Mouse (Mus musculus) midbrain, postnatal 0 days (tissue): Measurements from ENCODE around the gene Mfsd10. TPM values are rescaled to one million over a fixed set of nuclear protein-coding genes. Genes with fewer than 3 reads are reported as not detected.

Experiments
- ATAC-seq: fragments of 200-750 bp; cut with Nextera tagmentation; 2 replicates; pipeline ENCODE4 v1.8.0; 2017; ENCODE audit warnings: moderate number of reproducible peaks, mild to moderate bottlenecking, moderate TSS enrichment, moderate library complexity; ENCODE audit not compliant: low FRiP score
- DNase-seq: peaks from one replicate; pipeline ENCODE4 v3.0.0-alpha.2; 2015; ENCODE audit warnings: low spot score
- H3K27ac ChIP-seq: fragments of 300-500 bp; sonication (generic); 2 replicates; pipeline ENCODE4 v1.5.1; 2014; ENCODE audit warnings: low read depth, mild to moderate bottlenecking, low read length, mixed read lengths
- H3K27me3 ChIP-seq: fragments of 300-500 bp; sonication (generic); 2 replicates; pipeline ENCODE4 v1.6.1; 2014; ENCODE audit warnings: low read length, control low read depth, mixed read lengths; ENCODE audit not compliant: insufficient read depth
- H3K36me3 ChIP-seq: fragments of 300-500 bp; sonication (generic); 2 replicates; pipeline ENCODE4 v1.6.1; 2014; ENCODE audit warnings: low read length, control low read depth, mixed read lengths; ENCODE audit not compliant: insufficient read depth
- H3K4me1 ChIP-seq: fragments of 300-500 bp; sonication (generic); 2 replicates; pipeline ENCODE4 v1.6.1; 2014; ENCODE audit warnings: mild to moderate bottlenecking, control low read depth, antibody characterized with exemption, low read length, mixed read lengths; ENCODE audit not compliant: insufficient read depth
- H3K4me2 ChIP-seq: fragments of 300-500 bp; sonication (generic); 2 replicates; pipeline ENCODE4 v1.6.1; 2014; ENCODE audit warnings: low read depth, mild to moderate bottlenecking, low read length, mixed read lengths; ENCODE audit not compliant: poor library complexity, severe bottlenecking
- H3K4me3 ChIP-seq: fragments of 300-500 bp; sonication (generic); 2 replicates; pipeline ENCODE4 v1.5.1; 2014; ENCODE audit warnings: low read depth, mild to moderate bottlenecking, low read length, moderate library complexity
- H3K9ac ChIP-seq: fragments of 300-500 bp; sonication (generic); replicated peaks from 2 replicates; pipeline ENCODE4 v1.6.1; 2014; ENCODE audit warnings: mild to moderate bottlenecking, low read length, moderate library complexity, mixed read lengths; ENCODE audit not compliant: poor library complexity, severe bottlenecking
- H3K9me3 ChIP-seq: fragments of 300-500 bp; sonication (generic); 2 replicates; pipeline ENCODE4 v1.6.1; 2016; ENCODE audit warnings: low read length, control low read depth
- CTCF ChIP-seq: IDR thresholded peaks from 2 replicates; pipeline ENCODE4 v1.5.1; 2016; ENCODE audit warnings: antibody characterized with exemption, mild to moderate bottlenecking
- WGBS: fragments of 180-500 bp; shearing (Covaris S2); extraction: QIAGEN DNeasy Blood & Tissue Kit; methylation state at CpG from one replicate; pipeline ENCODE4 v1.1.7; 2014; 5-methylcytosine and 5-hydroxymethylcytosine counted together
- polyA plus RNA-seq: library from polyadenylated mRNA; unstranded; fragments of >200 nt; fragmentation: Nextera tagmentation; extraction: Ambion mirVana; gene quantifications from 2 replicates; pipeline ENCODE4 v1.2.1, GENCODE M21; 2015
- total RNA-seq: library from RNA; depleted of rRNA; stranded (reverse); fragments of >200 nt; gene quantifications from 2 replicates; pipeline ENCODE4 v1.2.3, GENCODE M21; 2014

The Mfsd10 gene
- total and polyA plus RNA-seq, 2 experiments from 2014 or later: 90.9 to 95.7 TPM

DNA sequence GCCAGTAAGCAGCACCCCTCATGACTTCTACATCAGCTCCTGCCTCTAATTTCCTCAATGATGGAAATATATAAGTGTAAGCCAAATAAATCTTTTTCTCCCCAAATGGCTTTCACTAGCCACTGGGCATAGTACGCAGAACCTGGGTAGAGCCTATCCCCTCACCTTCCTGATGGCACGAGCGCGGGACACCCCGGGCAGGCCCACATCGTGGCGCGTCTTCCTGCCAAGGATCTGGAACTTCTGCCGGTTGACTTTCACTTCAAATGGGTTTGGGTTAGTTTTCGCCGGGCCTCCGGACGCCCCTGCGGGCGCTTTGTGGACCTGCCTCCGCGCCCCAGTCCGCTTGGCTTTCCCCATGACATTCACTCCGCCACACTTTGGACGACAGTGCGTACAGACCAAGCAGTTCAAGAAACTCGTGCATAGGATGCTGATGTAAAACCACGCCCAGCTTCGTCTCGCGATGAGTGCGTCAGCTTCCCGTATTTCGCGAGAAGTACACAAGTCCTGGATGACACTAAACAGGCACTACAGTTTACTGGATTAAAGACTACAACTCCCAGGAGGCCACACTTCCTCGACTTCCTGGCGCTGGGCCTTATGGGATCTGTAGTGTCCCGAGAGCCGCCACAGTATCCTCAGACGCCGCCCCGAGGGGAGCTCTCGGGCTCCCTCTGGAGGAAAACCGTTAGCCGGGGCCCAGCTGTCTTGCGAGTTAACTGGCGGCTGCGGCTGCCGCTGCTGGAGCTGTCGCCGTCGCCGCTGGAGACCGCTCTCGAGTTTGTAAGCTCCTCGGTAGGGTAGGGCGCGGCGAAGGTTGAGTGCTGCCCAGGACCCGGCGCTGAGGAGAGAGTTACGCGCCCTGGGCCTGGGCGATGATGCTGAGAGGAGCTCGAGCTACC is 22.9 kb upstream of the Mfsd10 start, which contains the start of the genes Nop14 and Grk4:
Gene Nop14 (minus strand): TSS at position 463 of the 905 bp plus-strand sequence.
Gene Grk4 (plus strand): TSS at position 694 of the 905 bp plus-strand sequence.
- Histone ChIP-seq H3K36me3 (peaks cover 16% of the 10 kb centered on the region), H3K4me2 (peak within 1 kb of the TSS; percentile 56), H3K4me3 (peak within 1 kb of the TSS; percentile 48), H3K9me3 (no peaks in the 10 kb centered on the region), H3K27me3 (no peaks in the 10 kb centered on the region), H3K27ac (peak within 1 kb of the TSS; percentile 78), H3K9ac (peak within 1 kb of the TSS; percentile 63), H3K4me1 (peaks cover 4% of the 10 kb centered on the region; the same call in 1 of the 2 replicates)
- peak; percentile 95 for TF ChIP-seq CTCF
- ATAC-seq: peak; percentile 100
- under 1% methylated on average over 59 of the region's 60 CpGs for WGBS
- DNase-seq: peak; percentile 100

DNA sequence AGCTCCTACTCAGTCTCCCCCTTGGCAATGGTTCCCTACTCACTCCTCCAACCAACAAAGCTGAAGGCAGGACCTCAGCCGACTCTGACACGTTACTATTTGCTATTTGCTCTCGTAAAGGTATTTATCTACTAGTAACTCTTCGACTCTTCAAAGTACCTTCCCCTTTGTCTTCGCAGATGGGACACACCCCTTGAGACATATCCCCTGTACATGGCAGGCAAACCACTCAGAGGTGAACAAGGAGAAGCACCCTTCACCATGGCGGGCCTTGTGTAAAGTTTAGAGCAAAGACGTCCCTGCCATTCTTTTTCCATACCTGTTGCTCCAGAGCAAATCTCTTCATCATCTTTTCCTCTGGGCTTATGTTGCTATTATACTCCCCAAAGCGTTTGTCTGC is 20.5 kb upstream of the Mfsd10 start:
- no peak for TF ChIP-seq CTCF
- WGBS: 94% methylated on average over 8 of the region's 8 CpGs
- H3K27ac ChIP-seq: no peak overlapping the region

DNA sequence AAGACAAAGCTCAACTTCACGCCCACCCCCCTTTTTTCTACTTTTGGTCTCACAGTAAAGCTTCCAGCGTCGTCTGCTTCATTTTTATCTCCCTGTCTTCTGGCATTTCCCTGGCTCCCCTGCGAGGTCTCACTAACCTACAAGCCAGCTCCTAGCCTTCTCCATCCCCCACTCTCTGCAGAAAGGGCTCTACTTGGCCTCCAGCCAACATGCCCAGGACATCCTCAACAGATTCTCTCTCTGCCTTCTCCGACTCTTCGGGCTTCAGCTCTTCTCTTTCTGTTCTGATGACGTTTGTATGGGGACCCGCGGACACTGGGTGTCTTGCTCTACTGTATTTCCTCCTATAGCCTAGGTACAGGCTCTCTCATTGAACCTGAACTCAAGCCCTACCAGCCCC is 17.9 kb upstream of the Mfsd10 start:
- H3K4me2 ChIP-seq: no peak overlapping the region
- ATAC-seq (no peak), DNase-seq (no peak)
- no peaks in the 10 kb centered on the region for H3K27me3 ChIP-seq
- peaks cover 4% of the 10 kb centered on the region; the same call in 1 of the 2 replicates for H3K4me1 ChIP-seq
- no peak overlapping the region for H3K9ac ChIP-seq
- WGBS: 88% methylated on average over 9 of the region's 9 CpGs
- no peak overlapping the region for H3K27ac ChIP-seq
- no peak for TF ChIP-seq CTCF
- peaks cover 58% of the 10 kb centered on the region for H3K36me3 ChIP-seq
- H3K9me3 ChIP-seq: no peaks in the 10 kb centered on the region
- no peak overlapping the region for H3K4me3 ChIP-seq

More for the DNA sequence above, 20.5 kb upstream of the Mfsd10 start:
- DNase-seq: no peak
- H3K27me3 ChIP-seq: no peaks in the 10 kb centered on the region
- no peak overlapping the region for H3K9ac ChIP-seq
- peaks cover 38% of the 10 kb centered on the region for H3K36me3 ChIP-seq
- peaks cover 4% of the 10 kb centered on the region; the same call in 1 of the 2 replicates for H3K4me1 ChIP-seq
- H3K4me3 ChIP-seq: no peak overlapping the region
- no peak overlapping the region for H3K4me2 ChIP-seq
- ATAC-seq: no peak
- H3K9me3 ChIP-seq: no peaks in the 10 kb centered on the region

DNA sequence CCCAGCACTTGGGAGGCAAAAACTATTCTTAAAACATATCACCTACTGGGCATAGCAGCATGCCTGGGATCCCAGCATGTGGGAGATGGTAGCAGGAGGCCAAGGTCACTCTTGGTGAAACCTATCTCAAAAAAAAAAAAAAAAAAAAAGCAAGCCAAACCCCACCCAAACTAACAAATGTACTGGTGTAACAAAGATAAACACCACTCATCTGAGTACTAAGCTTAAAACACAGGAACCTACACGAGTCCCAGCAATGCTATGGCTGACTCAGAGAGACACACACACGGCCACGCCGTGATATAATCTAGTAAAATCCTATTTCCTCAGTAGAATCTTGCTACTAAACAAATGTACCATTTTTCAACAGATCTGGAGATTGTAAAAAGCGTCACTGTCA is 15.9 kb upstream of the Mfsd10 start:
- no peak overlapping the region for H3K9ac ChIP-seq
- no peak overlapping the region for H3K27ac ChIP-seq
- no peak overlapping the region for H3K4me3 ChIP-seq
- 96% methylated on average over 5 of the region's 5 CpGs for WGBS
- TF ChIP-seq CTCF: no peak
- H3K9me3 ChIP-seq: no peaks in the 10 kb centered on the region
- no peak for ATAC-seq
- H3K4me1 ChIP-seq: no peaks in the 10 kb centered on the region
- no peak for DNase-seq
- no peak overlapping the region for H3K4me2 ChIP-seq
- H3K36me3 ChIP-seq: peaks cover 75% of the 10 kb centered on the region
- no peaks in the 10 kb centered on the region for H3K27me3 ChIP-seq

DNA sequence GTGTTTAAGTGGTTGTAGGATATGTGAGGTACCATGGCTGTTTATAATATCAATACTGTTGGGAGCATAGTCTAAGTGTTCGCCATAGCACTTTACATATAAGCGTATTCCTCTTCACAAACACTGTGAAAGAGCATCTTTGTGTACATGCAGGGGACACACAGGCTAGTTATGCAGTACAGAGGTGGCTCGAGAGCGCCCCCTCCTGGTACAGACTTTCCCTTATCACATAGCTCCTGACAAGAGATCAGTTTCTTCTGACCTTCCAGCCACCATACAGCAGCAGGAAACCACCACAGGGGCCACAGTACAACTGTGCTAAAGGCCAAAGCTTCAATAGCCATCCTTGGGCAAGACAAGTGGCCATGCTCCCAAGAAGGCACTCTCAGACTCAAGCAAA is 10.6 kb upstream of the Mfsd10 start:
- H3K4me2 ChIP-seq: no peak overlapping the region
- no peak for ATAC-seq
- peaks cover 81% of the 10 kb centered on the region for H3K36me3 ChIP-seq
- no peak overlapping the region for H3K9ac ChIP-seq
- H3K9me3 ChIP-seq: no peaks in the 10 kb centered on the region
- H3K27me3 ChIP-seq: no peaks in the 10 kb centered on the region
- no peaks in the 10 kb centered on the region for H3K4me1 ChIP-seq
- no peak overlapping the region for H3K27ac ChIP-seq
- peak; percentile 79 for TF ChIP-seq CTCF
- DNase-seq: peak; percentile 71
- no peak overlapping the region for H3K4me3 ChIP-seq
- WGBS: 47% methylated on average over 4 of the region's 4 CpGs

DNA sequence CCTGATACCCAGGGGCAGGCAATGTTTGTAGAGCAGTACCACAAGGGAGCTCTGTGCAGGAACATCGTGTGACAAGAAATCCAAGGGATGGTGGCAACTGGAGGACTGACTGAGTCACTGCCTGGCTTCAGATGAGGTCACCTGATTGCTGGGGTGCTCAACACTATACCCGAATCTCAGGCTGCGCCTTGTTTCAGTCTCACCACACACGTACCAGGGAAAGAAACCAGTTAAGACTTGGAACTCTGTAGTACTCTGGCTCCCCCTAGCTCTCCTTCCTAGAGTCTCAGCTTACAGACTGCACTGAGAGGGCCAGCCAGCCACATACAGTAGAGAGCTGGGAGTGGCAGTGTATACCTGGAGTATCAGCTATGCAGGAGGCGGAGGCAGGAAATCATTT is 5.9 kb upstream of the Mfsd10 start:
- peak; percentile 71 for TF ChIP-seq CTCF
- WGBS: 71% methylated on average over 5 of the region's 5 CpGs

More for the DNA sequence above, 5.9 kb upstream of the Mfsd10 start:
- Histone ChIP-seq H3K4me2 (no peak overlapping the region), H3K36me3 (peaks cover 79% of the 10 kb centered on the region), H3K4me1 (no peaks in the 10 kb centered on the region), H3K27me3 (no peaks in the 10 kb centered on the region), H3K9ac (no peak overlapping the region), H3K27ac (no peak overlapping the region), H3K9me3 (no peaks in the 10 kb centered on the region), H3K4me3 (no peak overlapping the region)
- DNase-seq (peak; percentile 73), ATAC-seq (peak; percentile 74; the same call in 1 of the 2 replicates)
